Mouse (Mus musculus) midbrain, postnatal 0 days (tissue): Measurements from ENCODE around the gene Ddhd1. TPM values are rescaled to one million over a fixed set of nuclear protein-coding genes. Genes with fewer than 3 reads are reported as not detected.

Experiments
- ATAC-seq: fragments of 200-750 bp; cut with Nextera tagmentation; 2 replicates; pipeline ENCODE4 v1.8.0; 2017; ENCODE audit warnings: moderate number of reproducible peaks, mild to moderate bottlenecking, moderate TSS enrichment, moderate library complexity; ENCODE audit not compliant: low FRiP score
- DNase-seq: peaks from one replicate; pipeline ENCODE4 v3.0.0-alpha.2; 2015; ENCODE audit warnings: low spot score
- H3K27ac ChIP-seq: fragments of 300-500 bp; sonication (generic); 2 replicates; pipeline ENCODE4 v1.5.1; 2014; ENCODE audit warnings: low read depth, mild to moderate bottlenecking, low read length, mixed read lengths
- H3K27me3 ChIP-seq: fragments of 300-500 bp; sonication (generic); 2 replicates; pipeline ENCODE4 v1.6.1; 2014; ENCODE audit warnings: low read length, control low read depth, mixed read lengths; ENCODE audit not compliant: insufficient read depth
- H3K36me3 ChIP-seq: fragments of 300-500 bp; sonication (generic); 2 replicates; pipeline ENCODE4 v1.6.1; 2014; ENCODE audit warnings: low read length, control low read depth, mixed read lengths; ENCODE audit not compliant: insufficient read depth
- H3K4me1 ChIP-seq: fragments of 300-500 bp; sonication (generic); 2 replicates; pipeline ENCODE4 v1.6.1; 2014; ENCODE audit warnings: mild to moderate bottlenecking, control low read depth, antibody characterized with exemption, low read length, mixed read lengths; ENCODE audit not compliant: insufficient read depth
- H3K4me2 ChIP-seq: fragments of 300-500 bp; sonication (generic); 2 replicates; pipeline ENCODE4 v1.6.1; 2014; ENCODE audit warnings: low read depth, mild to moderate bottlenecking, low read length, mixed read lengths; ENCODE audit not compliant: poor library complexity, severe bottlenecking
- H3K4me3 ChIP-seq: fragments of 300-500 bp; sonication (generic); 2 replicates; pipeline ENCODE4 v1.5.1; 2014; ENCODE audit warnings: low read depth, mild to moderate bottlenecking, low read length, moderate library complexity
- H3K9ac ChIP-seq: fragments of 300-500 bp; sonication (generic); replicated peaks from 2 replicates; pipeline ENCODE4 v1.6.1; 2014; ENCODE audit warnings: mild to moderate bottlenecking, low read length, moderate library complexity, mixed read lengths; ENCODE audit not compliant: poor library complexity, severe bottlenecking
- H3K9me3 ChIP-seq: fragments of 300-500 bp; sonication (generic); 2 replicates; pipeline ENCODE4 v1.6.1; 2016; ENCODE audit warnings: low read length, control low read depth
- CTCF ChIP-seq: IDR thresholded peaks from 2 replicates; pipeline ENCODE4 v1.5.1; 2016; ENCODE audit warnings: antibody characterized with exemption, mild to moderate bottlenecking
- WGBS: fragments of 180-500 bp; shearing (Covaris S2); extraction: QIAGEN DNeasy Blood & Tissue Kit; methylation state at CpG from one replicate; pipeline ENCODE4 v1.1.7; 2014; 5-methylcytosine and 5-hydroxymethylcytosine counted together
- polyA plus RNA-seq: library from polyadenylated mRNA; unstranded; fragments of >200 nt; fragmentation: Nextera tagmentation; extraction: Ambion mirVana; gene quantifications from 2 replicates; pipeline ENCODE4 v1.2.1, GENCODE M21; 2015
- total RNA-seq: library from RNA; depleted of rRNA; stranded (reverse); fragments of >200 nt; gene quantifications from 2 replicates; pipeline ENCODE4 v1.2.3, GENCODE M21; 2014

The Ddhd1 gene
- total and polyA plus RNA-seq, 2 experiments from 2014 or later, result 14.9 to 61.3 TPM

- no peaks in the 10 kb centered on the region for H3K4me1 ChIP-seq
Observed at GRCm38 (mm10) chr14:45614406-45614805, 43.5 kb downstream of the Ddhd1 start.

GRCm38 (mm10) chr14:45611654-45612053 is 46.3 kb downstream of the Ddhd1 start:
- H3K36me3 ChIP-seq, result peaks cover 43% of the 10 kb centered on the region
- H3K4me3 ChIP-seq, result no peak overlapping the region
- H3K4me2 ChIP-seq, result no peak overlapping the region
- no peaks in the 10 kb centered on the region for H3K9me3 ChIP-seq
- no peak overlapping the region for H3K9ac ChIP-seq
- no peaks in the 10 kb centered on the region for H3K4me1 ChIP-seq
- WGBS, result 87% methylated on average over 7 of the region's 7 CpGs
- H3K27ac ChIP-seq, result no peak overlapping the region
- peak; percentile 58 for TF ChIP-seq CTCF
- DNase-seq, result peak; percentile 15
- no peaks in the 10 kb centered on the region for H3K27me3 ChIP-seq
- ATAC-seq, result no peak

More at GRCm38 (mm10) chr14:45614406-45614805, 43.5 kb downstream of the Ddhd1 start:
- DNase-seq (no peak), ATAC-seq (no peak)
- no peak for TF ChIP-seq CTCF
- no peaks in the 10 kb centered on the region for H3K27me3 ChIP-seq
- no peaks in the 10 kb centered on the region for H3K9me3 ChIP-seq
- H3K4me2 ChIP-seq, result no peak overlapping the region
- H3K4me3 ChIP-seq, result no peak overlapping the region
- H3K36me3 ChIP-seq, result peaks cover 47% of the 10 kb centered on the region
- no peak overlapping the region for H3K27ac ChIP-seq
- WGBS, result 88% methylated on average over 6 of the region's 6 CpGs
- no peak overlapping the region for H3K9ac ChIP-seq

- H3K27me3 ChIP-seq, result no peaks in the 10 kb centered on the region
- H3K9me3 ChIP-seq, result no peaks in the 10 kb centered on the region
- peak; percentile 96 for TF ChIP-seq CTCF
- H3K36me3 ChIP-seq, result peaks cover 36% of the 10 kb centered on the region
- H3K4me2 ChIP-seq, result no peak overlapping the region
- no peak overlapping the region for H3K9ac ChIP-seq
- no peaks in the 10 kb centered on the region for H3K4me1 ChIP-seq
- H3K27ac ChIP-seq, result peak overlapping the region; percentile 47; the same call in 1 of the 2 replicates
- no peak overlapping the region for H3K4me3 ChIP-seq
- ATAC-seq, result peak; percentile 75
- peak; percentile 78 for DNase-seq
- 53% methylated on average over 3 of the region's 3 CpGs for WGBS
Observed at GRCm38 (mm10) chr14:45602002-45602401, 55.9 kb downstream of the Ddhd1 start.

GRCm38 (mm10) chr14:45600587-45600986 is 57.4 kb downstream of the Ddhd1 start:
- no peak for TF ChIP-seq CTCF
- H3K4me1 ChIP-seq, result no peaks in the 10 kb centered on the region
- H3K27ac ChIP-seq, result peak overlapping the region; percentile 52; the same call in 1 of the 2 replicates
- H3K4me2 ChIP-seq, result no peak overlapping the region
- no peaks in the 10 kb centered on the region for H3K27me3 ChIP-seq
- peak; percentile 75 for DNase-seq
- peaks cover 42% of the 10 kb centered on the region for H3K36me3 ChIP-seq
- 87% methylated on average over 9 of the region's 9 CpGs for WGBS
- ATAC-seq, result peak; percentile 65; the same call in 1 of the 2 replicates
- no peak overlapping the region for H3K4me3 ChIP-seq
- H3K9me3 ChIP-seq, result no peaks in the 10 kb centered on the region
- no peak overlapping the region for H3K9ac ChIP-seq

- Histone ChIP-seq H3K4me3 (no peak overlapping the region), H3K27me3 (no peaks in the 10 kb centered on the region), H3K27ac (no peak overlapping the region), H3K36me3 (peaks cover 47% of the 10 kb centered on the region), H3K4me1 (no peaks in the 10 kb centered on the region), H3K9ac (no peak overlapping the region), H3K9me3 (no peaks in the 10 kb centered on the region), H3K4me2 (no peak overlapping the region)
- 84% methylated on average over 8 of the region's 8 CpGs for WGBS
- TF ChIP-seq CTCF, result no peak
- DNase-seq (no peak), ATAC-seq (no peak)
Observed at GRCm38 (mm10) chr14:45597855-45598254, 60.1 kb downstream of the Ddhd1 start.

- Histone ChIP-seq H3K9ac (no peak overlapping the region), H3K36me3 (peaks cover 33% of the 10 kb centered on the region), H3K4me1 (no peaks in the 10 kb centered on the region), H3K9me3 (no peaks in the 10 kb centered on the region), H3K27ac (no peak overlapping the region), H3K4me2 (no peak overlapping the region), H3K27me3 (no peaks in the 10 kb centered on the region), H3K4me3 (no peak overlapping the region)
- no peak for TF ChIP-seq CTCF
- 94% methylated on average over 6 of the region's 6 CpGs for WGBS
- DNase-seq (no peak), ATAC-seq (no peak)
Observed at GRCm38 (mm10) chr14:45593261-45593660, 64.7 kb downstream of the Ddhd1 start.
